Mouse (Mus musculus) heart, adult 2 months (tissue): ENCODE results near the gene Il25.

ENCODE experiments used
- CTCF ChIP-seq: fragments of 200-600 bp; IDR thresholded peaks from 2 replicates; pipeline ENCODE4 v1.8.1; 2022; ENCODE audit warnings: antibody characterized with exemption, mild to moderate bottlenecking, moderate library complexity
- EP300 ChIP-seq: fragments of 200-500 bp; IDR thresholded peaks from 2 replicates; pipeline ENCODE4 v1.6.1; 2011; ENCODE audit warnings: low read depth, low read length, control low read depth; ENCODE audit not compliant: insufficient read depth

- TF ChIP-seq CTCF (no peak), EP300 (no peak)
These were observed 19.6 kb upstream of the Il25 start, which contains the start of gene Slc22a17 for GRCm38 (mm10) chr14:54912886-54913285.
